Mouse (Mus musculus): ENCODE data around the gene Cnot9. TPM values are rescaled to one million over a fixed set of nuclear protein-coding genes. Genes with fewer than 3 reads are reported as not detected.
"Not testable (repeated sequence)": the region's sequence is repeated elsewhere in the genome, so short reads cannot be mapped to it uniquely, and the experiment has no call there.

Gene Cnot9
- 66.9 and 69.5 TPM in 2 replicates for polyA plus RNA-seq (2015; fragmentation: Nextera tagmentation; extraction: Ambion mirVana)

- peak within 1 kb of the TSS; percentile 77 for H3K9ac ChIP-seq
- no peaks in the 10 kb centered on the region for H3K9me3 ChIP-seq
- H3K4me2 ChIP-seq = peak within 1 kb of the TSS; percentile 75
- peaks cover 28% of the 10 kb centered on the region for H3K4me1 ChIP-seq
- H3K36me3 ChIP-seq = peaks cover 3% of the 10 kb centered on the region; the same call in 1 of the 2 replicates
- peak within 1 kb of the TSS; percentile 63 for H3K4me3 ChIP-seq
- under 1% methylated on average over 64 of the region's 64 CpGs for WGBS
- H3K27me3 ChIP-seq = no peaks in the 10 kb centered on the region
- H3K27ac ChIP-seq = peak within 1 kb of the TSS; percentile 89
- peak; percentile 100 for ATAC-seq (ENCODE audit: borderline replicate concordance, extremely low read depth, low FRiP score, low TSS enrichment)
Measured at GRCm38 (mm10) chr1:74505721-74506464, at the start of gene Cnot9. Gene Cnot9 (plus strand): TSS chr1:74506058.

- ATAC-seq (ENCODE audit: borderline replicate concordance, extremely low read depth, low FRiP score, low TSS enrichment) = no peak
- no peak overlapping the region for H3K4me2 ChIP-seq
- no peaks in the 10 kb centered on the region for H3K9me3 ChIP-seq
- no peak overlapping the region for H3K27ac ChIP-seq
- H3K27me3 ChIP-seq = no peaks in the 10 kb centered on the region
- WGBS = 77% methylated on average over 2 of the region's 2 CpGs
- no peak overlapping the region for H3K4me3 ChIP-seq
- H3K9ac ChIP-seq = no peak overlapping the region
- H3K4me1 ChIP-seq = no peaks in the 10 kb centered on the region
- peaks cover 56% of the 10 kb centered on the region for H3K36me3 ChIP-seq
Measured at GRCm38 (mm10) chr1:74460273-74460672, 45.6 kb upstream of the Cnot9 start.

- 97% methylated on average over 5 of the region's 5 CpGs for WGBS
- Histone ChIP-seq H3K4me1 (no peaks in the 10 kb centered on the region), H3K27me3 (no peaks in the 10 kb centered on the region), H3K9ac (no peak overlapping the region), H3K36me3 (peaks cover 79% of the 10 kb centered on the region), H3K4me3 (no peak overlapping the region), H3K4me2 (no peak overlapping the region), H3K27ac (no peak overlapping the region), H3K9me3 (no peaks in the 10 kb centered on the region)
- ATAC-seq (ENCODE audit: borderline replicate concordance, extremely low read depth, low FRiP score, low TSS enrichment) = no peak
Measured at GRCm38 (mm10) chr1:74485792-74486191, 20.1 kb upstream of the Cnot9 start.

GRCm38 (mm10) chr1:74501106-74501505, 4.8 kb upstream of the Cnot9 start:
- peaks cover 9% of the 10 kb centered on the region for H3K4me1 ChIP-seq
- H3K27me3 ChIP-seq = no peaks in the 10 kb centered on the region
- no peak overlapping the region for H3K27ac ChIP-seq
- no peaks in the 10 kb centered on the region for H3K9me3 ChIP-seq
- H3K9ac ChIP-seq = no peak overlapping the region
- no peak overlapping the region for H3K4me3 ChIP-seq
- ATAC-seq (ENCODE audit: borderline replicate concordance, extremely low read depth, low FRiP score, low TSS enrichment) = no peak
- H3K4me2 ChIP-seq = no peak overlapping the region
- WGBS = 61% methylated on average over 1 of the region's 1 CpGs
- H3K36me3 ChIP-seq = peaks cover 12% of the 10 kb centered on the region

GRCm38 (mm10) chr1:74505393-74505720, 501 bp upstream of the Cnot9 start:
- Histone ChIP-seq H3K36me3 (peaks cover 3% of the 10 kb centered on the region; the same call in 1 of the 2 replicates), H3K27ac (peak overlapping the region; percentile 80; the same call in 1 of the 2 replicates), H3K9ac (peak overlapping the region; percentile 77), H3K4me3 (peak overlapping the region; percentile 63), H3K27me3 (no peaks in the 10 kb centered on the region), H3K4me2 (peak overlapping the region; percentile 75), H3K9me3 (no peaks in the 10 kb centered on the region), H3K4me1 (peaks cover 28% of the 10 kb centered on the region)
- peak; percentile 75; the same call in 1 of the 2 replicates for ATAC-seq (ENCODE audit: borderline replicate concordance, extremely low read depth, low FRiP score, low TSS enrichment)
- WGBS = under 1% methylated on average over 22 of the region's 22 CpGs

GRCm38 (mm10) chr1:74506471-74506881, 618 bp downstream of the Cnot9 start:
- Histone ChIP-seq H3K4me3 (peak overlapping the region; percentile 63), H3K9ac (peak overlapping the region; percentile 72), H3K27me3 (no peaks in the 10 kb centered on the region), H3K9me3 (no peaks in the 10 kb centered on the region), H3K4me2 (peak overlapping the region; percentile 62), H3K4me1 (peaks cover 28% of the 10 kb centered on the region), H3K27ac (peak overlapping the region; percentile 89), H3K36me3 (peaks cover 3% of the 10 kb centered on the region; the same call in 1 of the 2 replicates)
- WGBS = under 1% methylated on average over 34 of the region's 34 CpGs
- peak; percentile 16 for ATAC-seq (ENCODE audit: borderline replicate concordance, extremely low read depth, low FRiP score, low TSS enrichment)

- Histone ChIP-seq H3K36me3 (peaks cover 6% of the 10 kb centered on the region; the same call in 1 of the 2 replicates), H3K4me3 (peak overlapping the region; percentile 63), H3K4me2 (peak overlapping the region; percentile 62), H3K4me1 (peaks cover 28% of the 10 kb centered on the region), H3K9me3 (no peaks in the 10 kb centered on the region), H3K9ac (peak overlapping the region; percentile 72), H3K27ac (no peak overlapping the region), H3K27me3 (no peaks in the 10 kb centered on the region)
- 92% methylated on average over 2 of the region's 2 CpGs for WGBS
- ATAC-seq (ENCODE audit: borderline replicate concordance, extremely low read depth, low FRiP score, low TSS enrichment) = no peak
Measured at GRCm38 (mm10) chr1:74507780-74508179, 1.9 kb downstream of the Cnot9 start.

GRCm38 (mm10) chr1:74511306-74511705, 5.4 kb downstream of the Cnot9 start:
- ATAC-seq (ENCODE audit: borderline replicate concordance, extremely low read depth, low FRiP score, low TSS enrichment) = no peak
- H3K4me3 ChIP-seq = no peak overlapping the region
- H3K27me3 ChIP-seq = no peaks in the 10 kb centered on the region
- H3K4me2 ChIP-seq = no peak overlapping the region
- no peaks in the 10 kb centered on the region for H3K9me3 ChIP-seq
- peaks cover 19% of the 10 kb centered on the region for H3K4me1 ChIP-seq
- 92% methylated on average over 5 of the region's 5 CpGs for whole genome bisulfite sequencing
- no peak overlapping the region for H3K9ac ChIP-seq
- peaks cover 16% of the 10 kb centered on the region; the same call in 1 of the 2 replicates for H3K36me3 ChIP-seq
- no peak overlapping the region for H3K27ac ChIP-seq

- H3K9me3 ChIP-seq; H3K4me2 ChIP-seq; ATAC-seq (ENCODE audit: borderline replicate concordance, extremely low read depth, low FRiP score, low TSS enrichment); H3K4me3 ChIP-seq; H3K27me3 ChIP-seq; H3K9ac ChIP-seq; H3K27ac ChIP-seq; H3K4me1 ChIP-seq: not testable (repeated sequence)
- peaks cover 22% of the 10 kb centered on the region for H3K36me3 ChIP-seq
- 87% methylated on average over 1 of the region's 1 CpGs for WGBS
Measured at GRCm38 (mm10) chr1:74512999-74513398, 7.1 kb downstream of the Cnot9 start.

GRCm38 (mm10) chr1:74519875-74520274, 14.0 kb downstream of the Cnot9 start:
- H3K9ac ChIP-seq = no peak overlapping the region
- no peak overlapping the region for H3K4me2 ChIP-seq
- H3K9me3 ChIP-seq = no peaks in the 10 kb centered on the region
- H3K4me3 ChIP-seq = no peak overlapping the region
- H3K4me1 ChIP-seq = no peaks in the 10 kb centered on the region
- ATAC-seq (ENCODE audit: borderline replicate concordance, extremely low read depth, low FRiP score, low TSS enrichment) = no peak
- peaks cover 63% of the 10 kb centered on the region for H3K36me3 ChIP-seq
- H3K27ac ChIP-seq = no peak overlapping the region
- no peaks in the 10 kb centered on the region for H3K27me3 ChIP-seq

GRCm38 (mm10) chr1:74524746-74525145, 18.9 kb downstream of the Cnot9 start:
- no peak for ATAC-seq (ENCODE audit: borderline replicate concordance, extremely low read depth, low FRiP score, low TSS enrichment)

GRCm38 (mm10) chr1:74528589-74528988, 22.7 kb downstream of the Cnot9 start:
- ATAC-seq (ENCODE audit: borderline replicate concordance, extremely low read depth, low FRiP score, low TSS enrichment) = no peak
- WGBS = 88% methylated on average over 7 of the region's 7 CpGs
- Histone ChIP-seq H3K27ac (no peak overlapping the region), H3K9me3 (no peaks in the 10 kb centered on the region), H3K36me3 (peaks cover 82% of the 10 kb centered on the region), H3K4me3 (no peak overlapping the region), H3K27me3 (no peaks in the 10 kb centered on the region), H3K4me2 (no peak overlapping the region), H3K4me1 (no peaks in the 10 kb centered on the region), H3K9ac (no peak overlapping the region)

More at GRCm38 (mm10) chr1:74524746-74525145, 18.9 kb downstream of the Cnot9 start:
- Histone ChIP-seq H3K4me1 (no peaks in the 10 kb centered on the region), H3K9ac (no peak overlapping the region), H3K4me2 (no peak overlapping the region), H3K4me3 (no peak overlapping the region), H3K27me3 (no peaks in the 10 kb centered on the region), H3K27ac (no peak overlapping the region), H3K9me3 (no peaks in the 10 kb centered on the region), H3K36me3 (peaks cover 88% of the 10 kb centered on the region)
- WGBS = 88% methylated on average over 4 of the region's 4 CpGs

Data from lung, embryonic 15.5 days (tissue).